Mouse (Mus musculus) thymus, postnatal 0 days (tissue): ENCODE data around the gene Ammecr1. TPM values are rescaled to one million over a fixed set of nuclear protein-coding genes. Genes with fewer than 3 reads are reported as not detected.

Experiments
- DNase-seq: peaks from one replicate; pipeline ENCODE4 v3.0.0-alpha.2; 2015; ENCODE audit warnings: low spot score
- polyA plus RNA-seq: library from polyadenylated mRNA; unstranded; fragments of >200 nt; fragmentation: Nextera tagmentation; extraction: Ambion mirVana; gene quantifications from 2 replicates; pipeline ENCODE4 v1.2.1, GENCODE M21; 2015

Gene Ammecr1
- polyA plus RNA-seq = 6.9 and 9.4 TPM in 2 replicates

DNA sequence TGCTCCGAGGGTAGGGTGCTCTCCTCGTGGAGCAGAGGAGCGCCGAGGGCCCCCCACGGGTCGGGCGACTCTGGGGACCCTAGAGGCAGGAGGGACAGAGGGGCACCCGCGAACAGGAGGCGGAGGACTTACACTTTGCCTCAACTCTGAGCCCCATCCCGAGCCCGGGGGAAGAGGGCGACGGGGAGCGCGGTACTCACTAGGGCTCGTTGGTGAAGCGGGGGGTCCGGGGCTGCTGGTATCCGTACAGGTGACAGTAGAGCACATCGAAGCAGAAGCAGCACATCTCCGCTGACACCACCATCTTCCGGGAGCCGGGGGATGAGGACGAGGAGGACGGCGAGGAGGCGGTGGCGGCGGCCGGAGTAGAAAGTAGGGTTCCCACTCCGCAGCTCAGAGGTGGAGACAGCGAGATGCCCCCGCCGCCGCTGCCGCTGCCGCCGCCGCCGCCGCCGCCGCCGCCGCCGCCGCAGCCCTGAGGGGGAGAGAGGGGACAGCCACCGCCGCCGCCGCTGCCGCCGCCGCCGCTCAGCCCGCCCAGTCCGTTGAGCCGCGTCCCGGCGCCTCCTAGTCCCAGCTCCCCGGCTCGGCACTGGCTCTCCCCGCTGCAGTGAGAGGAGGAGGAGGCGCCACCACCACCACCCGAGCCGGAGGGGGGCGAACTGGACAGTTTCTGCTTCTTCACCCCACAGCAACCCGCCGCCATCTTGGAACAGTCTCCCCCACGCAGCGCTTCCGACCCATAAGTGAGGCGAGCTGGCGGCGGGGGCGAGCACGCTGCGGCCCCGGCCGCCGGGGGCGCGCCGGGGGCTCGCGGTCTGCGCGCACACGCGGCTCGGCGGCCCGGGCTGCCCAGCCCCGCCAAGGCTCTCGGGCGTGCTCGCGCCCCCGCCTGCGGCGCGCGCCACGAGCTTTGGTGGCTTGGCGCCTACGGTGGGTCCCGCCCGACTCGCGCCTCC, at the start of gene Ammecr1:
TSS of gene Ammecr1 (minus strand) at position 721 of the 959 bp plus-strand sequence.
- peak; percentile 78 for DNase-seq

DNA sequence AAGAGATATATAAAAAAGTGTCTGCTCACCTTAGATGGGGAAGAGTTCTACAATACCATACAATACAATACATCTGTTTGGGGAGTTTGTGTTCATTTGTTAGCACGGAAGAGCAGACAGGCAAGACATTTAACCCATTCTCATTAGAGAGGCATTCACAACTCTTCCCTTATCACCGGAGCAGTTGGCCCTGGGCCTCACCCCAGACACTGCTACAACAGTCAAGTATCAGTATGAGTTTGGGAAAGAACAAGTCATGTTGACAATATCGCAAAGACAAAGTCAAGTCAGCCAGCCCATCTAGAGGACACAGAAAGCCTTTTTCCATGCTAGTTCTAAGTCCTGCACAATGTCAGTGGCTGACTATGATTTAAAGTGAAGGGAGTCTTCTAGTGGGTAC, 47.6 kb upstream of the Ammecr1 start:
- no peak for DNase-seq

GRCm38 (mm10) chrX:143012334-143012733, 45.8 kb upstream of the Ammecr1 start:
- no peak for DNase-seq

DNA sequence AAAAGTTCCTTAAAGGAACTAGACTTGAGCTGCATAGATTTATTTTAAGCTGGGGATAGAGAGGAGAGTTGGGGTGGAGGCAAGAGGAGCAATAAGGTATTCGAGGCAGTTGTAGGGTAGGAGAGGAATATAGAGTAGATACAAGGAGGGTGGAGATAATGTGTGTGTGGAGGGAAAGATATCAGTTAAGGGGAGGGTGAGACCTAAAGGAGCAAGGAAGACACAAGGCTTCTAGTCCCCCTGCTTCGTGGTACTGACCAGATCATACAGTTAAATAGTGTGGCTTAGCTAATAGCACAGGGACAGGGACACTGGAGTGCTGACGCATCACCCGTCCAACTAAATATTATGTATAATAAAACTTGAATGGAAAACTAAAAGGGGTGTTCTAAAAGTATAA, 45.3 kb upstream of the Ammecr1 start:
- DNase-seq = no peak

DNA sequence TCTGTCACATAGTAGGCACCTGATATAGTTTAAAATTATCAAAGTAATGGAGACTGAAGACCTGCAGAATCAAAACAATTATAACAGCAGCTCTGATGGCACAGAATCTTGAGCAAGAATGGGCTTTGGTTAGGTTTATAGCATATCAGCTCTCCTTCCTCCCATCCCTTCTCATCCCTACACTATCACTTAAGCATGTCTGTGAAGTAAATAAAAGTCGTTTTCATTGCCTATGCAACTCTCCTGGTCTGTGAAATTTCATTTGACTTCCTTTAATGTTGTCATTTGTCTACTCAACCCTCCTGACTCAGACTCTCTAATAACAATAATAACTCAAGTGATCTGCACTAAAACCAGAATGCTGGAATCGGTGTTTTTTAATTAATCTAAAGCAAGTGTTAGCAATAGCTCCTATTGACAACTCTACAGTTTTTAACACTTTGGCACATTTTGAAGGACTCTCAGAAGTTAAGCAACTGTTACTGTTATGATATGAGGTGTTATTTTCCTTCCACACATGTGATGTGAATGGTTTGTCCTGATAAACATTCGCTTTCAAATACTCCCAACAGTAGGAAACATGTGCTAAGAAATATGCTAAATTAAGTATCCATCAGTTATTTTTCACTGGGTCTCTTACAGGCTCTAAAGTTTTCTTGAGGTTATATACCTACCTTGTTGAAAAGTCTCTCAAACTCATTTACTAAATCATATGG, 37.8 kb upstream of the Ammecr1 start:
- no peak for DNase-seq

- DNase-seq = no peak
These were observed 30.7 kb upstream of the Ammecr1 start for GRCm38 (mm10) chrX:142997214-142997613.

DNA sequence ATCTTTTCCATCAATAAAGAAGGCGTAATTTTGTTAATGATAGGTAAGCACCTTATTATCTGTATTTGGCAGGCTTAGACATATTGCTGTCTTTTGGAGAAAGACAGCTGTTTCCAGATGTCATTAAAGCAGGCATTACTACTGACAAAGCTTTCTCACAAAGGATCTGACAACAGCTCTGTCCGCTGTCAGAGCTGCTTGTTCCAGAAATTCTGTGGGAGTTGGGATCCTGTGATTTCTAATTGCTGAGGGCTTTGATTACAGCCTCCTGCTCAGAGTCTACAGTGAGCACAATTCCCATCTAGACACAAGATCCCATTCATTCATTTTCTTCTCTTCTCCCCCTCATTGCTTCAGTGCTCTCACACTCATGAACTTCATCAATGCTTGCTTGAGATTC, 28.0 kb upstream of the Ammecr1 start:
- DNase-seq = no peak

GRCm38 (mm10) chrX:142984170-142984569, 17.6 kb upstream of the Ammecr1 start:
- DNase-seq = no peak

DNA sequence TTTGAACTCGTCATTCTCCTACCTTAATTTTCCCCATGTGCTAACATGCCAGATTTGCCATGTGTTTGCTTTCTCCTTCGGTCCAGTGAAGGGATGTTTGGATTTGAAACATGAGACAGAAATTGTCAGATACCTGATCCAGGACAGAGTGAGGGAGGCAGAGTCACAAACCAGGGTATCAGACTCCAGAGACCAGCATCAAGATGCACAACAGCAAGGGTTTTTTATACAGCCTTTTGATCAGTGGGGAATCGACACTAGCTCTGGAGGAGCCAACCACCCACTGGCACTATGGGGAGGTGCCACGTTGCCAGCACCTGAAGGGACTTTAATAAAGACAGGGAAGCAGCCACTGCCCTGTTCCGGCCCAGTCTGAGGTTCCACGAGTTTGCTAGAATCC, 17.1 kb upstream of the Ammecr1 start:
- DNase-seq = no peak

DNA sequence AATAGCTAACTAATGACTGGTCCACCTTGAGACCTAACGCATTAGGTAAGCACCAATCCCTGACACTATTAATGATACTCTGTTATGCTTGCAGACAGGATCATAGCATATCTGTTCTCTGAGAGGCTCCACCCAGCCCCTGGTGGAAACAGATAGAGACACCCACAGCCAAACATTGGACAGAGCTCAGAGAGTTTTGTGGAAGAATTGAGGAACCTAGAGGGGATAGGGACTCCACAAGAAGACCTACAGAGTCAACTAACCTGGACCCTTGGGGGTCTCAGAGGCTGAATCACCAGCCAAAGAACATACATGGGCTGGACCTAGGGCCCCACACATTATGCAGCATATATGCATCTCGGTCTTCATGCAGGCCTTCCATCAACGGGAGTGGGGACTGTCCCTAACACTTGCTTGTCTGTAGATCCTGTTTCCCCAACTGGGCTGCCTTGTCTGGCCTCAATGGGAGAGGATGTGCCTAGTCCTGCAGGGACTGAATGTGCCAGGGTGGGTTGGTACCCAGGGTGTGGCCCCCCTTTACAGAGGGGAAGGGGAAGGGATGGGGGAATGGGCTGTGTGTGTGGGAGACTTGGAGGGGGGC, 15.1 kb upstream of the Ammecr1 start:
- no peak for DNase-seq

GRCm38 (mm10) chrX:142980855-142981529, 14.5 kb upstream of the Ammecr1 start:
- no peak for DNase-seq

- DNase-seq = no peak
These were observed 12.7 kb upstream of the Ammecr1 start for GRCm38 (mm10) chrX:142979224-142979623.

DNA sequence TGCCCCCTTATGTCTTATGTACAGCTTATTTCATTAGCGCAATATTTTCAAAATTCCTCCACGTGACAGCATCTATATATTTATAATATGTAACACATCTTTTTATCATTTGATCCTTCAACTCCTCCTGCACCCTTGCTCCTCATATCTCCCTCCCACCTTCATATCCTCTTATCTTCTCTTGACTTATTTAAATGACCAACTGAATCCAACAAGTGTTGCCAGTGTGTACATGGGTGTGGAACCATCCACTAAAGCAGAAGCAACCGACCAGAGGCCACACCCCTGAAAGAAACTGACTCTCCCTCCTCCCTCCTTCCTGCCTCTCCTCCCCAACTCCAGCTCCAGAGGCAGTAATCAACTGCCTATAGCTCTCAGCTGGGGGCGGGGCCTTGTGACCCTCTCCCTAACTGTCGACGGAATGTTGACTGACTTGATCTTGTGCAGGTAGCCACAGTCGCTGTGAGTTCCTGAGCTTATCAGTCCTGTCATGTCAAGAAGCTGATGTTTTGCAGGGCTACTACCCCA, 6.0 kb upstream of the Ammecr1 start:
- DNase-seq = no peak

DNA sequence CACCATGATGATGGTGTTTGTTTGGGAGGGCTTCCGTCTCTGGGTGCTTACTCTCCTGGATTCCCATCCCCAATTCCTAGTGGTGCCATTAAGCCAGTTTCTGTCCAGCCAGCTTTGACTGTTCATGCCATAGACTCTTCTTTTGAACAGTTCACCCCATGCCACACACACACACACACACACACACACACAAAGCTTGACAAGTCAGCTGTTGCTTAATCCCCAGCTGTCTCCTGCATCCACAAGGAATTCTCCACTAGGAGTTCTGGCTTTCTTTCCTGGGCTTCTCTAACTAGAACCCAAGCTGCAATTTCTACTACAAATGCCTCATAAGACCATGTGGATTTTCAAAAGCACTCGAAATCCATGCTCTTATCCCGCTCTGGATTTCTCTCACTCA, 5.2 kb upstream of the Ammecr1 start:
- DNase-seq = no peak

DNA sequence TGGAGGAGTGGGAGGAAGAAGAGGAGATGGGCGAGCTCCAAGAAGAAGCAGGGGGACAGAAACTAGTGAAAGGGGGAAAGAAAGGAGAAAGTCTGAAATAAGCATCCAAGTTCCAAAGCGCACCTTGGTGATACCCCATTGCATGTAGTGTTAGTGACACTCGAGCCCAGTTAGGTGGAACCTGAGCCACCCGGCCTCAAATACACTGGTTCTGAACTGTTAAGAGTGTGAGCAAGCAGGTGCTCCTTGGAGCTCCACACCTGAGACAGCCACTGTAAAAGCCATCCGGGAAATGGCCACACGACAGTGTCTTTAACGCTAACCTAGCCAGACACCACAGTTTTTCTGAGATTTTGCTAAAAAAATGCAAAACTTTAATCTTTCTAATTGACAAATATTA, 539 bp upstream of the Ammecr1 start:
- peak; percentile 1 for DNase-seq

DNA sequence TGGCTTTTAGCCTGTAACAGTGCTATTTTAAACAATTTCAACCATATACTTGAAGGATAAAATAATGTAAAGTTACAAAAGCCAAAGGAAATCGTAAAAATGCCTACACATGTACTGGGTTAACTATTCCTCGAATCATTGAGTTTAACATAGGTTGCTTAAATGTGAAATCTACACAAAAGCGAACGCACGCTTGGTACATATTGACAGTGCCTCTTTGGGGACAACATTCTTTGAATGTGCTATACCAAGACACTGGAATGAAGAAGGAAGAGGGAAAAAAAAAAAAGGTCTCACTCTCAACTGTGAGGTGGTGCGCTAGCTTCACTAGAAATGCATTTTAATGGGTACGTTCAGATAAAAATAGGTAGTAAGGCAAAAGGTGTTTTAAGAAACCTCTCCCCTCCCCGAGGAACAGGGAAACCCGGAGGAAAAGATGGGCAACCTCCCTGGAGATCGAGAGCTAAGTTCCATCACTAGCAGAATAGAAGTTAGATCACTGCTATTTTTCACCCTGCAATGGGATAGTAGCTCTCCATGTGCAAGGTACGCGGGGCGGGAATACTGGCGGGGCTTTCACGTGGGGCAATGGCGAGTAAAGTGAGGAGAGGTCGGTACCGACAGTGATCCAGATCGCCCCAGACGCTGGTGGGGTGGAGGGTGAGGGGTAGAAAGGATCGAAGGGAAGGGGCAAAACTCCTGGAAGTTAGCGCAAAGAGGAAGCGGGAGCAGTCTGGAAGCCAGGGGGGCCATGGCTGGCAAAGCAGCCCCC, 1.1 kb downstream of the Ammecr1 start:
- no peak for DNase-seq

DNA sequence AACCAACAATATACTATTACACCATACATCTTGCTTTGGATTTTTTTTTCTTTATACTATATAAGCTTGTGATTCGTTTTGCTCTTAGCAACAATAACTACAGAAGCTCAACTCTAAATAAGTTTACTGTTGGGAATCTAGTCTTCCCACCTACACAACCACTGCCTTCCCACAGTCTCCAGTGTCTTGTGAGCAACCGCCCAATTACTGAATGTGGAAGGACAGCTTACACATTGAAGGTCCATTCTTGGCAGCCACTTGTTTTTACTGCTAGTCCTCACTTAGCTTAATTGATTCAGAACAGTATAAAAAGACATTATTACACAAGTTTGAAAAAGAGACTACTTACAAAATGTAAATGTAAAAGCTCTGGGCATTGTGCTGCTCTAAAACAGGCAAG, 6.1 kb downstream of the Ammecr1 start:
- DNase-seq = no peak

DNA sequence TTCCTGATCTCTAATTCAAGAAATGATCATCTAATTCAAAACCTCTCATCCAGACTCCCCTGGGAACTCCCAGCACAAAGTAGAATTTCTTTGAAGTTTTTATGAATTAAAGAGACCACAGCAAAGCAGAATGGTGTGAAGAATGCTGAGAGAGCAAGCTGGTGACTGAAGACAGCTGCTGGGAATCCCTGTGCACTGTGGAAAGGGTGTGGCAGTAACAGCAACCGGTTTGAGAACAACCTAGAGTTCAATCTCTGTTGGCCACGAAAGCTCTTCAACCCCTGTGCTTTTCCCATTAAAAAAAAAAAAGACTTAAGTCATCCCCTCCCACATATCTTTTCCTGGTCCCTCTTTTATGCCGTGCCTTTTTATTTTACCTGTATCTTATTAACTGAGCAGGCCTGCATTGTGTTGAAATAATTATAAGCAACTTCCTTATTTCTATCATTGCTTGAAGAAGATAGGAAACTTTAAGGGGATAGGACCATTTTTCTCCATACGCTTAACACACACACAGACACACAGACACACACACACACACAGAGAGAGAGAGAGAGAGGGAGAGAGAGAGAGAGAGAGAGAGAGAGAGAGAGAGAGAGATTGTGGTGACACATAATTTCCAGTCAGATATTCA, 6.7 kb downstream of the Ammecr1 start:
- DNase-seq = no peak

GRCm38 (mm10) chrX:142928430-142928829, 38.1 kb downstream of the Ammecr1 start:
- DNase-seq = no peak

DNA sequence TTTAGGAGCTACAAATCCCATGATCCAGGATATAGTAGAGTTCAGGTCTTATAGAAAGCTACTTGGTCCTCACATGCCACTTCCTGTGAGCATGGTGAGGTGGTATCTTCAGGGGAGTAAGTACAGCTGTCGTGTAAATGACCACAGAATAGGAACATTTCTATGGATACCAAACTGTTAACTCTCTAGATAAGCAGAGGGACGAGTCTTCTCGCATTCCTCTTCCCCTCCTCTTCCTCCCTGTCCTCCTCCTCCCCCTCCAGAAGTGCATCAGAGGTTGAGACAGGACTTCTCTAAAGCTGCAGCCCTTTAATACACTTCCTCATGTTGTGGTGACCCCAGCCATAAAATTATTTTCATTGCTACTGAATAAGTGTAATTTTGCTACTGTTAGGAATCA, 49.1 kb downstream of the Ammecr1 start:
- DNase-seq = no peak
